Mouse (Mus musculus): ENCODE measurements around the gene Slc38a6. TPM values are rescaled to one million over a fixed set of nuclear protein-coding genes. Genes with fewer than 3 reads are reported as not detected.

Gene Slc38a6
- polyA plus RNA-seq, 1 experiment from 2014 or later = 4.4 TPM

DNA sequence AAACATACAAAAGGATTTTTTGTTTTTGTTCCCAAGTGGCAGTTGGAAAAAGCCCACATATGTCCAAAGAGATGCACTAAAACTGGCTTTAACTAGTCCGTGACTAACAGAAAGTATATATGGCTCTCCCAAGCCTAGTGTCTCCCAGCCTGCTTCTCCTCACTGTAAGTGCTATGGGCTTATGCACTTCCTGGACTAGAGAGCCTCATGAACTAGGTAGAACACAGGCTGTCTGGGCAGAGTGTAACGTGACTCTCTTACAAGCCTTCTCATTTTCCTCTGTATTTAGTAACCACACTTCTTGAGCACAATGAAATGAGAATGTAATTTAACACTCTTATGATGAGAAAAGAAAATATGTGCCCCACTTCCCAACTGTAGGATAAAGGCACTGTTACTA, 22.1 kb downstream of the Slc38a6 start:
- no peaks in the 10 kb centered on the region for H3K27me3 ChIP-seq (ENCODE audit: insufficient read depth, low read length)
- H3K4me1 ChIP-seq (ENCODE audit: insufficient read depth) = no peaks in the 10 kb centered on the region
- no peak for DNase-seq
- H3K9ac ChIP-seq (replicated peaks) = no peak overlapping the region
- H3K27ac ChIP-seq (ENCODE audit: low read depth) = no peak overlapping the region
- 84% methylated on average over 2 of the region's 2 CpGs for WGBS (ENCODE audit: insufficient replicate concordance)
- H3K4me3 ChIP-seq (ENCODE audit: low read depth, low read length) = no peak overlapping the region
- TF ChIP-seq CTCF (IDR thresholded peaks at IDR 0.05; ENCODE audit: low read depth) (no peak), EP300 (IDR thresholded peaks at IDR 0.05; ENCODE audit: low read depth) (no peak)
- no peak overlapping the region for H3K4me2 ChIP-seq (ENCODE audit: low read depth, low read length)
- no peaks in the 10 kb centered on the region for H3K36me3 ChIP-seq (replicated peaks; ENCODE audit: insufficient read depth, low read length)
- no peaks in the 10 kb centered on the region for H3K9me3 ChIP-seq (ENCODE audit: low read length)
- no peak for ATAC-seq

DNA sequence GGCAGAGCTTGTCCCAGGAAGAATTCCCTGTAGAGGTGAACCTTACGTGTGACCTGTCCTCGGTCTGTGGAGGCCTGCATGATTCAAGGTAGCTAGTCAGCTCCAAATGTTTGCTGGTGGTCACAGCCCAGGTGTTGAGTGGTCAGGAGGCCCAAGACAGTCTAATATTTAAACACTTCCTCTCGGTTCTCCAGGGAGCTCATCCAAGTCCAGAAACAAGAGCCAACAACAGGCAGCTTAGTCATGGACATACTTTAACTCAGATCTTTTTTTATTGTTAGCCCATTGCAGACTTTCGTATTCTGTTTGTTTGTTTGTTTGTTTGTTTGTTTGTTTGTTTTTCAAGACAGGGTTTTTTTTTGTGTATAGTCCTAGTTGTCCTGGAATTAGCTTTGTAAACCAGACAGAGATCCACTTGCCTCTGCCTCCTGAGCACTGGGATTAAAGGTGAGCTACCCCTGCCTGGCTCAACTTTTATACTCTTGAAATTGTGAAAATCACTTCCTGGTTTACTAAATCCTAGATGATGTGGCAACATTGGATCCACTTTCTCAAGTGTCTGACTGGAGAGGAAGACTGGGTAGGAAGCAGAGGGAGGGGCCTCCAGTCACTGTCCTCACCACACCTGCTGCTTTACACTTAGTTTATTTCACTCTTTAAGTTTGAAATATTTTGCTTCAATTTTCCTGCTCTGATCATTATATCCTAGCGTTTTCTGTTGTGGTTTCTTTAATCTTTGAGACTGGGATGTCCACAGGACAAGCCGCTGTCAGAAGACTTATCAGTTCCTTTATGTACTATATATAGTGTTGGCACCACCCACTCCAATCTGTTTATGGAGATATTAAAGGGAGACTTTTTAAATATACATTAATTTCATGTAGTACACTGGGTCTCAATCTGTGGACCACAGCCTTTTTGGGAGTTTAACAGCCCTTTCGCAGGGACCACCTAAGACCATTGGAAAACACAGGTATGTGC, 31.4 kb downstream of the Slc38a6 start:
- no peaks in the 10 kb centered on the region for H3K9me3 ChIP-seq (ENCODE audit: low read length)
- DNase-seq (no peak), ATAC-seq (no peak)
- TF ChIP-seq EP300 (IDR thresholded peaks at IDR 0.05; ENCODE audit: low read depth) (no peak), CTCF (IDR thresholded peaks at IDR 0.05; ENCODE audit: low read depth) (no peak)
- no peaks in the 10 kb centered on the region for H3K27me3 ChIP-seq (ENCODE audit: insufficient read depth, low read length)
- no peak overlapping the region for H3K9ac ChIP-seq (replicated peaks)
- no peaks in the 10 kb centered on the region for H3K36me3 ChIP-seq (replicated peaks; ENCODE audit: insufficient read depth, low read length)
- H3K4me3 ChIP-seq (ENCODE audit: low read depth, low read length) = no peak overlapping the region
- no peak overlapping the region for H3K27ac ChIP-seq (ENCODE audit: low read depth)
- WGBS (ENCODE audit: insufficient replicate concordance) = 73% methylated on average over 7 of the region's 7 CpGs
- no peaks in the 10 kb centered on the region for H3K4me1 ChIP-seq (ENCODE audit: insufficient read depth)
- H3K4me2 ChIP-seq (ENCODE audit: low read depth, low read length) = no peak overlapping the region

DNA sequence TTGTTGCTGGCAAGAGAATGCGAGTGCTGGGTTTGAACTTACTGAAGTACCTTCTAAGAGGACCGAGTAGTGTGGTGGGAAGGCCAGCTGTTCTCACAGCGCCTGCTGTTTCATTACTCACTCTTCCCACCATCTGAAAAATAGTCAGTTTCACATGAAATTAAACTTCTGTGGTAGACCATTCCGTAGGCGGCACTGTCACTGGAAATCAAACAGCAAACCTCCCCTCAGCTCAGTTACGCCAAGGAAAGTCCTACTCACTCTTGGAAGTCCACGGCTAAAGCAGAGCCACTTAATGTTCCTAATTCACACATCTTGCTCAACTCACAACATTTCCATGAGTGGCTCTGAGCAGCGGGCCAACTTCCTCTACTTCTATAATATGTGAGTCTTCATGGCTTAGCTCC, 37.6 kb downstream of the Slc38a6 start:
- H3K4me3 ChIP-seq (ENCODE audit: low read depth, low read length) = no peak overlapping the region
- no peaks in the 10 kb centered on the region for H3K4me1 ChIP-seq (ENCODE audit: insufficient read depth)
- 79% methylated on average over 8 of the region's 8 CpGs for WGBS (ENCODE audit: insufficient replicate concordance)
- no peak overlapping the region for H3K9ac ChIP-seq (replicated peaks)
- no peaks in the 10 kb centered on the region for H3K36me3 ChIP-seq (replicated peaks; ENCODE audit: insufficient read depth, low read length)
- ATAC-seq (no peak), DNase-seq (no peak)
- TF ChIP-seq EP300 (IDR thresholded peaks at IDR 0.05; ENCODE audit: low read depth) (no peak), CTCF (IDR thresholded peaks at IDR 0.05; ENCODE audit: low read depth) (no peak)
- H3K9me3 ChIP-seq (ENCODE audit: low read length) = no peaks in the 10 kb centered on the region
- no peak overlapping the region for H3K4me2 ChIP-seq (ENCODE audit: low read depth, low read length)
- no peak overlapping the region for H3K27ac ChIP-seq (ENCODE audit: low read depth)
- H3K27me3 ChIP-seq (ENCODE audit: insufficient read depth, low read length) = no peaks in the 10 kb centered on the region

DNA sequence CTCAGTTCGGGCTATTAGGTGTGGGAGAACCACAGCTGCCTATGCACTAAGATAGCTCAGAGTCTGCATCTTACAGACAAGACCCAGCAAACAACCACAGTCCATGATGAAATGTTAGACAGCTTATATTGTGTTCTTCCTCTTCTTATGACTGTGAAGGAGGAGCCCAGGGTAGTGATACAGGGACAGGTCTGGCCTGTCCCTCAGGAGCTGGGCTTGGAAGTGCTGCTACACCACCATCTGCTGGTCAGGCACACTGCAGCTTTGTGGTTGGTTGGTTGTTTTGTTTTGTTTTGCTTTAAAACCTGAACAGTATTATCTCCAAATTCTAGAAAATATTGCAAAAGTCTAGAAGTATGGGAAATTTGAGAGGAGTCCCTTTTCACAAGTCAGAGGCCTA, 38.2 kb downstream of the Slc38a6 start:
- DNase-seq (no peak), ATAC-seq (peak; percentile 45)
- 58% methylated on average over 1 of the region's 1 CpGs for WGBS (ENCODE audit: insufficient replicate concordance)
- no peak overlapping the region for H3K4me3 ChIP-seq (ENCODE audit: low read depth, low read length)
- no peak overlapping the region for H3K27ac ChIP-seq (ENCODE audit: low read depth)
- no peaks in the 10 kb centered on the region for H3K27me3 ChIP-seq (ENCODE audit: insufficient read depth, low read length)
- H3K9ac ChIP-seq (replicated peaks) = no peak overlapping the region
- no peak for TF ChIP-seq EP300 (IDR thresholded peaks at IDR 0.05; ENCODE audit: low read depth)
- peak; percentile 48 for TF ChIP-seq CTCF (IDR thresholded peaks at IDR 0.05; ENCODE audit: low read depth)
- no peaks in the 10 kb centered on the region for H3K36me3 ChIP-seq (replicated peaks; ENCODE audit: insufficient read depth, low read length)
- no peak overlapping the region for H3K4me2 ChIP-seq (ENCODE audit: low read depth, low read length)
- H3K9me3 ChIP-seq (ENCODE audit: low read length) = no peaks in the 10 kb centered on the region
- no peaks in the 10 kb centered on the region for H3K4me1 ChIP-seq (ENCODE audit: insufficient read depth)

DNA sequence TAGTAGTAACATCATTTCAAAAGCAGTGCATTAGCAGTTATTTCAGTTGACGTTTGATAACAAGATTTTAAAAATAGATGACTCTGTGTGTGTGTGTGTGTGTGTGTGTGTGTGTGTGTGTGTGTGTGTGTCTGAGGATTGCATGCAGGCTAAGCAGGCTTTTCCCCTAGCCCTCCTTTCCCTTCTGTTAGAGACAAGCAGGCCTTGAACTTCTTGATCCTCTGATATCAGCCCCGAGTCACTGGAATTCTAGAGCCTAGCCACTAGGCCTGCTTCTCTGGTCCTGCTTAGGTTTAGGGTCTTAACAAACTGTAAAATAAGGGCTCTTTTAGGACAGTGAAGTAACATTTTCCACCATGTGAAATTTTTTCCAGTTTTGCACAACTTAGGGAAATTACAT, 38.6 kb downstream of the Slc38a6 start:
- Histone ChIP-seq H3K4me3 (ENCODE audit: low read depth, low read length) (no peak overlapping the region), H3K27me3 (ENCODE audit: insufficient read depth, low read length) (no peaks in the 10 kb centered on the region), H3K9me3 (ENCODE audit: low read length) (no peaks in the 10 kb centered on the region), H3K36me3 (replicated peaks; ENCODE audit: insufficient read depth, low read length) (no peaks in the 10 kb centered on the region), H3K9ac (replicated peaks) (no peak overlapping the region), H3K4me1 (ENCODE audit: insufficient read depth) (no peaks in the 10 kb centered on the region), H3K27ac (ENCODE audit: low read depth) (no peak overlapping the region), H3K4me2 (ENCODE audit: low read depth, low read length) (no peak overlapping the region)
- 27% methylated on average over 2 of the region's 2 CpGs for WGBS (ENCODE audit: insufficient replicate concordance)
- TF ChIP-seq EP300 (IDR thresholded peaks at IDR 0.05; ENCODE audit: low read depth) = no peak
- no peak for TF ChIP-seq CTCF (IDR thresholded peaks at IDR 0.05; ENCODE audit: low read depth)
- DNase-seq (no peak), ATAC-seq (no peak)

DNA sequence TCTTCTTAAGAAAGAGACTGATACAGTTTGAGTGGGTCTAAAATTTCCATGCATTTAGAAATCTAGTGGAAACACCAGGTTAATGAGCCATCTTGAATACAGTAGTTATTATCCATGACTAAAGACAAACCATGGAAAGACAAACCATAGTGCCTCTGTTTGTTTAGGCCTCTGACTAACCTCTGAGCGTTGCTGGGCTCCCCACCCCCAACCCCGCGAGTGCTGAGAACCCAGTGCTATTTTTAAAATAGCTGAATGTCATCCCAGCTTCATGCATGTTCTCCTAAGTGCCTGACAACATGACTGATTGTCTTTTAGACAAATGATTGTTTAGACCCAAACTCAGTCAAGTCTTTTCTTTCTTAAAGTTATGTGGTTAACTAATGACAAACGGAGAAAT, 39.0 kb downstream of the Slc38a6 start:
- no peaks in the 10 kb centered on the region for H3K9me3 ChIP-seq (ENCODE audit: low read length)
- no peak overlapping the region for H3K9ac ChIP-seq (replicated peaks)
- DNase-seq (no peak), ATAC-seq (no peak)
- TF ChIP-seq EP300 (IDR thresholded peaks at IDR 0.05; ENCODE audit: low read depth) (no peak), CTCF (IDR thresholded peaks at IDR 0.05; ENCODE audit: low read depth) (no peak)
- no peak overlapping the region for H3K4me2 ChIP-seq (ENCODE audit: low read depth, low read length)
- 20% methylated on average over 4 of the region's 4 CpGs for WGBS (ENCODE audit: insufficient replicate concordance)
- no peak overlapping the region for H3K27ac ChIP-seq (ENCODE audit: low read depth)
- H3K4me3 ChIP-seq (ENCODE audit: low read depth, low read length) = no peak overlapping the region
- H3K4me1 ChIP-seq (ENCODE audit: insufficient read depth) = no peaks in the 10 kb centered on the region
- no peaks in the 10 kb centered on the region for H3K36me3 ChIP-seq (replicated peaks; ENCODE audit: insufficient read depth, low read length)
- H3K27me3 ChIP-seq (ENCODE audit: insufficient read depth, low read length) = no peaks in the 10 kb centered on the region

Measured in liver, postnatal 0 days (tissue).